Mouse (Mus musculus): ENCODE measurements around the gene Slc29a1. TPM values are rescaled to one million over a fixed set of nuclear protein-coding genes. Genes with fewer than 3 reads are reported as not detected.

The Slc29a1 gene
- polyA plus RNA-seq (2015; fragmentation: Nextera tagmentation; extraction: Ambion mirVana) = 85.3 and 90.0 TPM in 2 replicates

DNA sequence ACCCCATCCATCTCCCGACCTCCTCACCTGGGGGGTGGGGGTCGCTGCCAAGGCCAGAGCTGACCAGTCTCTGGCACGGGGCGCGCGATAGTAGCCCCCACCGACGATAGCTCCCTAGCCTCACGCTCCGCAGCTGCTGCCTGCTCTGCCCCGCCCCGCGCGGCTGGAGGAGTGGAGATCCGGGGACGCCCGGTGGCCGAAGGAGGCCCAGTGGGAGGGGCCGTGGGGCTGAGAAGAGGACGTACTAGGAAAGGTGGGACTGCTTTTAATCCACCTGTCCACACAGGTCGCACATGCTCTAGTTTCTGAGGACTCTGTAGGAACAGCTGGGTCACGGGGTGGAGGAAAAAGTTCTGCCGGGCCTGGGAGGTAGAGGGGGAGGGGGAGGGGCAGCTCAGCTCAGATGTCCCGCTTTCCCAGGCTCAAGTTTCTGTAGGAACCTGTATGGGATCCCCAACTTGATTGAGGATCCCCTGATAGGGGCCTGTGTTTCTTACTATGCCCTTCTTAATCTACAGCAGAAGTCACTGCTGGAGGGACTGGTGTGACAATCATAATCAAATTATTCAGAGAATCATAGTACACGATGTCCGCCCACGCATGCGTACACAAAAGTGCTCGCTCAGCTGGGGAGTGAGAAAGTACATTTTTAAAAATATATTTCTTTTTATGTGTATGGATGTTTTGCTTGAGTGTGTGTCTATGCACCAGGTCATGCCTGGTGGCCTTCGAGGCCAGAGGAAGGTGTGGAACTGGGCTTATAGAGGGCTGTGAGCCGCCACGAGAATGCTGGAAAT is at the start of gene Slc29a1:
Gene Slc29a1, minus strand, starts transcription at position 161 of the 797 bp plus-strand sequence.
- H3K9ac ChIP-seq (ENCODE audit: low read length) = peak within 1 kb of the TSS; percentile 62
- no peaks in the 10 kb centered on the region for H3K36me3 ChIP-seq (ENCODE audit: control insufficient read depth, insufficient read depth, low read length)
- 0 out of 2 replicates have a peak, but pooled peaks cover 3% of the 10 kb centered on the region for H3K27me3 ChIP-seq (ENCODE audit: control insufficient read depth, insufficient read depth, low read length)
- peak within 1 kb of the TSS; percentile 42 for H3K4me3 ChIP-seq (replicated peaks; ENCODE audit: low read length)
- H3K9me3 ChIP-seq (replicated peaks; ENCODE audit: control insufficient read depth, low read length) = no peaks in the 10 kb centered on the region
- H3K27ac ChIP-seq (ENCODE audit: low read length) = peak within 1 kb of the TSS; percentile 69
- peaks cover 45% of the 10 kb centered on the region for H3K4me1 ChIP-seq (ENCODE audit: control insufficient read depth, insufficient read depth, low read length)
- H3K4me2 ChIP-seq (ENCODE audit: low read depth, low read length) = peak within 1 kb of the TSS; percentile 73
- peak; percentile 78 for ATAC-seq (ENCODE audit: insufficient read depth, low FRiP score)
- WGBS = 17% methylated on average over 32 of the region's 32 CpGs

GRCm38 (mm10) chr17:45644185-45644584 is 44.8 kb upstream of the Slc29a1 start:
- ATAC-seq (ENCODE audit: insufficient read depth, low FRiP score) = no peak
- Histone ChIP-seq H3K4me1 (ENCODE audit: control insufficient read depth, insufficient read depth, low read length) (no peaks in the 10 kb centered on the region), H3K9ac (ENCODE audit: low read length) (no peak overlapping the region), H3K27ac (ENCODE audit: low read length) (no peak overlapping the region), H3K9me3 (replicated peaks; ENCODE audit: control insufficient read depth, low read length) (0 out of 2 replicates have a peak, but pooled peaks cover 4% of the 10 kb centered on the region), H3K4me2 (ENCODE audit: low read depth, low read length) (no peak overlapping the region), H3K27me3 (ENCODE audit: control insufficient read depth, insufficient read depth, low read length) (no peaks in the 10 kb centered on the region), H3K4me3 (replicated peaks; ENCODE audit: low read length) (no peak overlapping the region), H3K36me3 (ENCODE audit: control insufficient read depth, insufficient read depth, low read length) (no peaks in the 10 kb centered on the region)
- 94% methylated on average over 4 of the region's 4 CpGs for WGBS

- 26% methylated on average over 12 of the region's 12 CpGs for WGBS
These were observed 43.3 kb upstream of the Slc29a1 start for GRCm38 (mm10) chr17:45642701-45643100.

DNA sequence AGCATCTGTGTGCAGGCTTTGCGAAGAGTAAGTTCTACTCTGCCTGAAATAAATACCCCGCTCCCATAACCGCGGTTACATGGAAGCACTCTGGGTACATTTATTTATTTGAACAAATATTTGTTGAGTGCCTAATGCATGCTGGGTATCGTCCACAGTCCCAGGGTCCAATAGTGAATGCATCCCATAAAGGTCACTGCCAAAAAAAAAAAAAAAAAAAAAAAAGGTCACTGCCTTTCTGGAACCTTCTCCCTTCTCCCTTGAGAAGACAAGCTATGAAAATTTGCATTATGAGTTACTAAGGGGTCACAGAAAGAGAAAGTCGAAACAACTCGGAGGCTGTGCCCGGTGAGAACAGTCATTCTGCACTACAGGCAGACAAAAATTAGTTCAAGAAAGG is 42.6 kb upstream of the Slc29a1 start:
- 77% methylated on average over 8 of the region's 8 CpGs for WGBS
- ATAC-seq (ENCODE audit: insufficient read depth, low FRiP score) = no peak
- no peak overlapping the region for H3K27ac ChIP-seq (ENCODE audit: low read length)

More at GRCm38 (mm10) chr17:45642701-45643100, 43.3 kb upstream of the Slc29a1 start:
- Histone ChIP-seq H3K27ac (ENCODE audit: low read length) (no peak overlapping the region), H3K9me3 (replicated peaks; ENCODE audit: control insufficient read depth, low read length) (0 out of 2 replicates have a peak, but pooled peaks cover 4% of the 10 kb centered on the region), H3K9ac (ENCODE audit: low read length) (no peak overlapping the region), H3K4me3 (replicated peaks; ENCODE audit: low read length) (no peak overlapping the region), H3K4me1 (ENCODE audit: control insufficient read depth, insufficient read depth, low read length) (no peaks in the 10 kb centered on the region), H3K27me3 (ENCODE audit: control insufficient read depth, insufficient read depth, low read length) (no peaks in the 10 kb centered on the region), H3K36me3 (ENCODE audit: control insufficient read depth, insufficient read depth, low read length) (no peaks in the 10 kb centered on the region), H3K4me2 (ENCODE audit: low read depth, low read length) (no peak overlapping the region)
- no peak for ATAC-seq (ENCODE audit: insufficient read depth, low FRiP score)

GRCm38 (mm10) chr17:45638596-45639295 is 39.3 kb upstream of the Slc29a1 start:
- H3K27me3 ChIP-seq (ENCODE audit: control insufficient read depth, insufficient read depth, low read length) = no peaks in the 10 kb centered on the region
- H3K4me1 ChIP-seq (ENCODE audit: control insufficient read depth, insufficient read depth, low read length) = no peaks in the 10 kb centered on the region
- 69% methylated on average over 16 of the region's 16 CpGs for WGBS
- no peaks in the 10 kb centered on the region for H3K9me3 ChIP-seq (replicated peaks; ENCODE audit: control insufficient read depth, low read length)
- H3K4me3 ChIP-seq (replicated peaks; ENCODE audit: low read length) = no peak overlapping the region
- ATAC-seq (ENCODE audit: insufficient read depth, low FRiP score) = no peak
- no peaks in the 10 kb centered on the region for H3K36me3 ChIP-seq (ENCODE audit: control insufficient read depth, insufficient read depth, low read length)
- H3K9ac ChIP-seq (ENCODE audit: low read length) = no peak overlapping the region
- no peak overlapping the region for H3K27ac ChIP-seq (ENCODE audit: low read length)
- H3K4me2 ChIP-seq (ENCODE audit: low read depth, low read length) = no peak overlapping the region

More for the DNA sequence above, 42.6 kb upstream of the Slc29a1 start:
- no peak overlapping the region for H3K4me3 ChIP-seq (replicated peaks; ENCODE audit: low read length)
- no peaks in the 10 kb centered on the region for H3K36me3 ChIP-seq (ENCODE audit: control insufficient read depth, insufficient read depth, low read length)
- no peaks in the 10 kb centered on the region for H3K4me1 ChIP-seq (ENCODE audit: control insufficient read depth, insufficient read depth, low read length)
- no peak overlapping the region for H3K9ac ChIP-seq (ENCODE audit: low read length)
- no peaks in the 10 kb centered on the region for H3K27me3 ChIP-seq (ENCODE audit: control insufficient read depth, insufficient read depth, low read length)
- H3K4me2 ChIP-seq (ENCODE audit: low read depth, low read length) = no peak overlapping the region
- H3K9me3 ChIP-seq (replicated peaks; ENCODE audit: control insufficient read depth, low read length) = 0 out of 2 replicates have a peak, but pooled peaks cover 4% of the 10 kb centered on the region

- no peak for ATAC-seq (ENCODE audit: insufficient read depth, low FRiP score)
- H3K27me3 ChIP-seq (ENCODE audit: control insufficient read depth, insufficient read depth, low read length) = no peaks in the 10 kb centered on the region
- no peak overlapping the region for H3K27ac ChIP-seq (ENCODE audit: low read length)
- peaks cover 8% of the 10 kb centered on the region for H3K4me1 ChIP-seq (ENCODE audit: control insufficient read depth, insufficient read depth, low read length)
- H3K4me3 ChIP-seq (replicated peaks; ENCODE audit: low read length) = no peak overlapping the region
- no peak overlapping the region for H3K9ac ChIP-seq (ENCODE audit: low read length)
- no peaks in the 10 kb centered on the region for H3K36me3 ChIP-seq (ENCODE audit: control insufficient read depth, insufficient read depth, low read length)
- H3K9me3 ChIP-seq (replicated peaks; ENCODE audit: control insufficient read depth, low read length) = no peaks in the 10 kb centered on the region
- 78% methylated on average over 5 of the region's 5 CpGs for WGBS
- H3K4me2 ChIP-seq (ENCODE audit: low read depth, low read length) = no peak overlapping the region
These were observed 34.6 kb upstream of the Slc29a1 start for GRCm38 (mm10) chr17:45634033-45634432.

DNA sequence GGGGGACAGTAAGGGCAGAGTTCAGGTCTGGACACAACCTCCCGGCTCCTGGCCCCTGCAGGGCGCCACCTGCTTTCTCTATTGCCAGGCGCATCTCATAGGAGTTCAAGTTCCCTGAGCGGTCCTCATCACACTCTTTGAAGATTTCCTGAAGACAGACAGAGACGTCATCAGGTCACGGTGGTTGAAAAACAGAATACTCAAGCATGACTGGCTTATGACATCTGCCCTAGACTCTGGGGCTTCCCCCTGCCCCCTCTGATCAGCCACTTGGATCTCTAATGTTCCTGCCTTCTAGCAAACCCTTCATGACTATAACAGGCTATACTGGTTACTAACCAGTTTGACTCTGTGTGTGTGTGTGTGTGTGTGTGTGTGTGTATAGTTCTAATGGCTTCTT is 32.5 kb upstream of the Slc29a1 start:
- Histone ChIP-seq H3K9ac (ENCODE audit: low read length) (no peak overlapping the region), H3K36me3 (ENCODE audit: control insufficient read depth, insufficient read depth, low read length) (no peaks in the 10 kb centered on the region), H3K27me3 (ENCODE audit: control insufficient read depth, insufficient read depth, low read length) (no peaks in the 10 kb centered on the region), H3K27ac (ENCODE audit: low read length) (no peak overlapping the region), H3K4me3 (replicated peaks; ENCODE audit: low read length) (no peak overlapping the region), H3K4me2 (ENCODE audit: low read depth, low read length) (no peak overlapping the region), H3K4me1 (ENCODE audit: control insufficient read depth, insufficient read depth, low read length) (peaks cover 8% of the 10 kb centered on the region), H3K9me3 (replicated peaks; ENCODE audit: control insufficient read depth, low read length) (no peaks in the 10 kb centered on the region)
- ATAC-seq (ENCODE audit: insufficient read depth, low FRiP score) = no peak
- 63% methylated on average over 6 of the region's 6 CpGs for WGBS

GRCm38 (mm10) chr17:45630992-45631391 is 31.6 kb upstream of the Slc29a1 start:
- Histone ChIP-seq H3K9me3 (replicated peaks; ENCODE audit: control insufficient read depth, low read length) (no peaks in the 10 kb centered on the region), H3K4me1 (ENCODE audit: control insufficient read depth, insufficient read depth, low read length) (peaks cover 11% of the 10 kb centered on the region), H3K27me3 (ENCODE audit: control insufficient read depth, insufficient read depth, low read length) (no peaks in the 10 kb centered on the region), H3K4me2 (ENCODE audit: low read depth, low read length) (no peak overlapping the region; the same call in 1 of the 2 replicates), H3K27ac (ENCODE audit: low read length) (no peak overlapping the region), H3K36me3 (ENCODE audit: control insufficient read depth, insufficient read depth, low read length) (no peaks in the 10 kb centered on the region), H3K9ac (ENCODE audit: low read length) (no peak overlapping the region), H3K4me3 (replicated peaks; ENCODE audit: low read length) (no peak overlapping the region)
- WGBS = 52% methylated on average over 3 of the region's 3 CpGs
- ATAC-seq (ENCODE audit: insufficient read depth, low FRiP score) = no peak

Measured in stomach, embryonic 16.5 days (tissue).